20 mouse cellular contexts compared by ENCODE assay signal in the genomic region with DNA sequence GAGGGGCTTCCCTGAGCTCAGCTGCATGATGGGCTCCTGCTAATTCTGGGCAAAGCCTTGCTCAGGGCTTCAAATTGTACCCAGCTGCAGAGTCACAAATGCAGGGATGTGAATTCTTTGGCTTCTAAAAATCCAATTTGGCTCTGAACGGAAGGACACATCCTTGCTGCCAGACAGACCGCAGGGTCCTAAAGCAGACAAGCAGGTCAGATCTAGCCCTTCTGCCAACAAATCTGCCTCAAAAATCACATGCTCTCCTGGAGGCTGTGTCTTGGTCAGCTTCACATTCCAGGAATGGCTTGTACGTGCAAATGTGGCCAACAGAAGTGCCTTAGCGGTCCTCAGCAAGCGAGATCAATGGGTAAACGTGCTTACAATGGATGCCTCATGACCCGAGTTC. TPM values are rescaled to one million over a fixed set of nuclear protein-coding genes. Genes with fewer than 3 reads are reported as not detected.
DNase-seq lines count a peak whose midpoint lies in the region; ATAC-seq and TF ChIP-seq lines count a peak whose summit lies in the region.
"Had no signal": no experiment of that assay in that cellular context is flagged by ENCODE, and none has a peak within 500 bp of the region (broad histone marks: within the 10 kb centered on the region; RNA-seq: fewer than 3 reads in every experiment).

No protein-coding gene starts in this region.

- no peaks in the 10 kb centered on the region for H3K36me3 ChIP-seq in heart, embryonic 11.5 days (ENCODE audit: control insufficient read depth, insufficient read depth, low read length)
- H3K36me3 ChIP-seq: embryonic facial prominence, embryonic 12.5 days; forebrain, embryonic 12.5 days; heart, embryonic 13.5 days had no signal

- no peak overlapping the region for H3K4me3 ChIP-seq in heart, embryonic 11.5 days (ENCODE audit: low read depth, low read length)
- H3K4me3 ChIP-seq in lung, adult 2 months (replicated peaks; ENCODE audit: extremely low read depth, low read depth, low read length), result no peak overlapping the region
- H3K4me3 ChIP-seq: embryonic facial prominence, embryonic 12.5 days; forebrain, embryonic 12.5 days; gastrocnemius, adult 2 months; heart, embryonic 13.5 days had no signal

- no peak overlapping the region for H3K27ac ChIP-seq in heart, embryonic 11.5 days (ENCODE audit: low read depth, low read length)
- H3K27ac ChIP-seq: embryonic facial prominence, embryonic 12.5 days; forebrain, embryonic 12.5 days; gastrocnemius, adult 2 months; heart, embryonic 13.5 days had no signal

- H3K4me2 ChIP-seq in heart, embryonic 11.5 days, result no peak overlapping the region
- H3K4me2 ChIP-seq: embryonic facial prominence, embryonic 12.5 days; forebrain, embryonic 12.5 days; heart, embryonic 13.5 days had no signal

- no peak overlapping the region for H3K9ac ChIP-seq in heart, embryonic 11.5 days (ENCODE audit: low read depth, low read length)
- H3K9ac ChIP-seq: embryonic facial prominence, embryonic 12.5 days; forebrain, embryonic 12.5 days; forebrain, postnatal 0 days; heart, embryonic 13.5 days had no signal

- no peak for TF ChIP-seq CTCF in lung, adult 2 months (IDR thresholded peaks at IDR 0.05; ENCODE audit: insufficient read depth, low read length)

- no peak for ATAC-seq in heart, embryonic 11.5 days (replicated peaks; ENCODE audit: insufficient number of reproducible peaks, low FRiP score, low TSS enrichment)
- ATAC-seq: forebrain, postnatal 0 days; hindbrain, embryonic 16.5 days had no signal

- DNase-seq in cerebellum, postnatal 10 days, result peak; percentile 73 to 77
- no peak for DNase-seq in cerebellum, adult 9-11 months
- peak; percentile 45 for DNase-seq in heart, adult 11 months
- peak; percentile 5 for DNase-seq in 3T3-L1 (ENCODE audit: low read depth, low spot score)
- peak; percentile 3 for DNase-seq in brain, adult 2 months (ENCODE audit: low read depth, low spot score)
- DNase-seq in thymus, postnatal 25 days, result no peak
- no peak for DNase-seq in lung, adult 2 months
- DNase-seq: adrenal gland, adult 8-10 months; adrenal gland, postnatal 36 days; cerebellum, adult 11-12 months; cerebellum, postnatal 25 days; forebrain, postnatal 0 days; heart, postnatal 36 days; kidney, adult 11 months had no signal

- no peaks in the 10 kb centered on the region for H3K4me1 ChIP-seq in heart, embryonic 11.5 days (ENCODE audit: control insufficient read depth, insufficient read depth, low read length)
- no peaks in the 10 kb centered on the region for H3K4me1 ChIP-seq in lung, adult 2 months (ENCODE audit: control insufficient read depth, insufficient read depth, low read length)
- H3K4me1 ChIP-seq: embryonic facial prominence, embryonic 12.5 days; forebrain, embryonic 12.5 days; heart, embryonic 13.5 days had no signal

- no peak for TF ChIP-seq POLR2A in lung, adult 2 months (IDR thresholded peaks at IDR 0.05; ENCODE audit: borderline replicate concordance, extremely low read depth, low read depth, low read length)

- no peaks in the 10 kb centered on the region for H3K9me3 ChIP-seq in heart, embryonic 11.5 days (replicated peaks; ENCODE audit: control insufficient read depth, low read length)
- H3K9me3 ChIP-seq: embryonic facial prominence, embryonic 12.5 days; forebrain, embryonic 12.5 days; heart, embryonic 13.5 days had no signal

- 69% methylated on average over 7 of the region's 7 CpGs for WGBS in heart, embryonic 11.5 days (ENCODE audit: insufficient replicate concordance)
- 63% methylated on average over 7 of the region's 7 CpGs for WGBS in lung, adult 2 months

- no peaks in the 10 kb centered on the region for H3K27me3 ChIP-seq in heart, embryonic 11.5 days (ENCODE audit: control insufficient read depth, insufficient read depth, low read length)
- H3K27me3 ChIP-seq: embryonic facial prominence, embryonic 12.5 days had no signal

RNA-seq across cellular contexts. Expression of a gene that starts 46.0 kb away (rescaled TPM):
- polyA plus RNA-seq in heart, embryonic 11.5 days (2014; fragmentation: Nextera tagmentation; extraction: Ambion mirVana), result 17.4 TPM in 2 replicates
- polyA plus RNA-seq in lung, adult 2 months (2012; rRNA removed), result 9.0 and 11.1 TPM in 2 replicates

RNA-seq across cellular contexts. Expression of a gene that starts 50.3 kb away (rescaled TPM):
- 0.90 and 1.6 TPM in 2 replicates for polyA plus RNA-seq in heart, embryonic 11.5 days (2014; fragmentation: Nextera tagmentation; extraction: Ambion mirVana)
- 0.83 and 0.84 TPM in 2 replicates for polyA plus RNA-seq in lung, adult 2 months (2012; rRNA removed)

Comparison
In these comparisons a context has a peak if more than half of its experiments do, and no peak if none do; other contexts are left out.
1. DNase-seq: peak in cerebellum, postnatal 10 days (2 of 2), heart, adult 11 months (single experiment), 3T3-L1 (single experiment) and brain, adult 2 months (single experiment); none in cerebellum, adult 9-11 months (single experiment), thymus, postnatal 25 days (single experiment) and lung, adult 2 months (single experiment).